Mouse (Mus musculus): ENCODE results near the gene Sec16a. TPM values are rescaled to one million over a fixed set of nuclear protein-coding genes. Genes with fewer than 3 reads are reported as not detected.

Sec16a gene
- polyA plus RNA-seq, 1 experiment from 2014 or later: 37.1 TPM

Small RNA genes within 50 kb of the gene (microRNA-seq; reads per million reads assigned to microRNA genes)
- not detected for gene Mir6996

Other genes starting within 250 kb of the Sec16a start
- gene Lhx3, start 236.9 kb downstream of the Sec16a start, polyA plus RNA-seq (2016; fragmentation: Nextera tagmentation; extraction: Ambion mirVana): 0.18 TPM in 1 of 2 replicates, not detected in the other
- 14.7 and 16.1 TPM in 2 replicates for gene Qsox2, start 207.7 kb downstream of the Sec16a start, polyA plus RNA-seq (2016; fragmentation: Nextera tagmentation; extraction: Ambion mirVana)
- gene Ccdc187, start 150.7 kb downstream of the Sec16a start, polyA plus RNA-seq (2016; fragmentation: Nextera tagmentation; extraction: Ambion mirVana): 0.01 TPM in 1 of 2 replicates, not detected in the other
- 83.6 and 91.4 TPM in 2 replicates for gene Gpsm1, start 129.7 kb downstream of the Sec16a start, polyA plus RNA-seq (2016; fragmentation: Nextera tagmentation; extraction: Ambion mirVana)
- 33.9 and 36.8 TPM in 2 replicates for gene Dnlz, start 93.1 kb downstream of the Sec16a start, polyA plus RNA-seq (2016; fragmentation: Nextera tagmentation; extraction: Ambion mirVana)
- gene Card9, start 84.3 kb downstream of the Sec16a start, polyA plus RNA-seq (2016; fragmentation: Nextera tagmentation; extraction: Ambion mirVana): 0.49 and 0.54 TPM in 2 replicates
- 41.4 and 42.1 TPM in 2 replicates for gene Snapc4, start 64.6 kb downstream of the Sec16a start, polyA plus RNA-seq (2016; fragmentation: Nextera tagmentation; extraction: Ambion mirVana)
- gene Entr1, start 55.9 kb downstream of the Sec16a start, polyA plus RNA-seq (2016; fragmentation: Nextera tagmentation; extraction: Ambion mirVana): 127 and 148 TPM in 2 replicates
- 142 and 149 TPM in 2 replicates for gene Pmpca, start 55.9 kb downstream of the Sec16a start, polyA plus RNA-seq (2016; fragmentation: Nextera tagmentation; extraction: Ambion mirVana)
- 30.6 and 35.3 TPM in 2 replicates for gene Inpp5e, start 36.0 kb downstream of the Sec16a start, polyA plus RNA-seq (2016; fragmentation: Nextera tagmentation; extraction: Ambion mirVana)
- gene Notch1, start 71.4 kb upstream of the Sec16a start, polyA plus RNA-seq (2016; fragmentation: Nextera tagmentation; extraction: Ambion mirVana): 8.5 and 11.8 TPM in 2 replicates
- 96.5 and 97.2 TPM in 2 replicates for gene Egfl7, start 134.8 kb upstream of the Sec16a start, polyA plus RNA-seq (2016; fragmentation: Nextera tagmentation; extraction: Ambion mirVana)
- not detected in 2 replicates for gene Gm20532, start 141.4 kb upstream of the Sec16a start, polyA plus RNA-seq (2016; fragmentation: Nextera tagmentation; extraction: Ambion mirVana)
- gene Agpat2, start 159.2 kb upstream of the Sec16a start, polyA plus RNA-seq (2016; fragmentation: Nextera tagmentation; extraction: Ambion mirVana): 13.2 and 14.5 TPM in 2 replicates
- 31.3 and 43.3 TPM in 2 replicates for gene Fam69b, start 183.2 kb upstream of the Sec16a start, polyA plus RNA-seq (2016; fragmentation: Nextera tagmentation; extraction: Ambion mirVana)
- not detected in 2 replicates for gene Lcn4, start 226.1 kb upstream of the Sec16a start, polyA plus RNA-seq (2016; fragmentation: Nextera tagmentation; extraction: Ambion mirVana)

Data from limb, embryonic 10.5 days (tissue).